In genomic region chr1:19528871-19529270, GRCm38 (mm10) we compare ENCODE assay signal across 21 mouse cellular contexts.
DNase-seq lines count a peak whose midpoint lies in the region; ATAC-seq lines count a peak whose summit lies in the region.
"Had no signal": no experiment of that assay in that cellular context is flagged by ENCODE, and none has a peak within 500 bp of the region (broad histone marks: within the 10 kb centered on the region; RNA-seq: fewer than 3 reads in every experiment).

No protein-coding gene starts in this region.

- H3K36me3 ChIP-seq in intestine, embryonic 16.5 days (ENCODE audit: control insufficient read depth, insufficient read depth, low read length), result no peaks in the 10 kb centered on the region
- no peaks in the 10 kb centered on the region for H3K36me3 ChIP-seq in intestine, embryonic 15.5 days
- H3K36me3 ChIP-seq: embryonic facial prominence, embryonic 12.5 days; embryonic facial prominence, embryonic 15.5 days; forebrain, embryonic 15.5 days had no signal

- H3K27ac ChIP-seq in intestine, embryonic 16.5 days (ENCODE audit: low read length), result no peak overlapping the region
- no peak overlapping the region for H3K27ac ChIP-seq in intestine, embryonic 15.5 days
- H3K27ac ChIP-seq: embryonic facial prominence, embryonic 12.5 days; embryonic facial prominence, embryonic 15.5 days; forebrain, embryonic 13.5 days; forebrain, embryonic 15.5 days had no signal

- no peak overlapping the region for H3K9ac ChIP-seq in intestine, embryonic 16.5 days (ENCODE audit: low read depth, low read length)
- no peak overlapping the region for H3K9ac ChIP-seq in intestine, embryonic 15.5 days
- H3K9ac ChIP-seq: embryonic facial prominence, embryonic 12.5 days; embryonic facial prominence, embryonic 15.5 days; forebrain, embryonic 13.5 days; forebrain, embryonic 15.5 days; forebrain, postnatal 0 days had no signal

- H3K9me3 ChIP-seq in intestine, embryonic 16.5 days (ENCODE audit: control insufficient read depth, low read length), result no peaks in the 10 kb centered on the region
- H3K9me3 ChIP-seq in intestine, embryonic 15.5 days, result no peaks in the 10 kb centered on the region
- H3K9me3 ChIP-seq: embryonic facial prominence, embryonic 12.5 days; embryonic facial prominence, embryonic 15.5 days; forebrain, embryonic 13.5 days; forebrain, embryonic 15.5 days had no signal

- intact Hi-C loops in left cerebral cortex, postnatal 36 days (cut with DNase I), result no loop called here

- H3K4me3 ChIP-seq in intestine, embryonic 16.5 days (ENCODE audit: low read length), result no peak overlapping the region
- no peak overlapping the region for H3K4me3 ChIP-seq in intestine, embryonic 15.5 days (replicated peaks)
- H3K4me3 ChIP-seq: embryonic facial prominence, embryonic 12.5 days; embryonic facial prominence, embryonic 15.5 days; erythroblast, embryonic 14.5 days; forebrain, embryonic 13.5 days; forebrain, embryonic 15.5 days had no signal

- no peak overlapping the region for H3K4me2 ChIP-seq in intestine, embryonic 16.5 days (ENCODE audit: low read depth, low read length)
- H3K4me2 ChIP-seq in intestine, embryonic 15.5 days (replicated peaks), result no peak overlapping the region
- H3K4me2 ChIP-seq: embryonic facial prominence, embryonic 12.5 days; embryonic facial prominence, embryonic 15.5 days; forebrain, embryonic 13.5 days; forebrain, embryonic 15.5 days had no signal

- peak; percentile 48 for ATAC-seq in intestine, embryonic 16.5 days
- no peak for ATAC-seq in intestine, embryonic 15.5 days
- ATAC-seq: forebrain, embryonic 13.5 days; forebrain, embryonic 15.5 days; forebrain, postnatal 0 days had no signal

- H3K27me3 ChIP-seq in intestine, embryonic 16.5 days (replicated peaks; ENCODE audit: control insufficient read depth, insufficient read depth, low read length), result no peaks in the 10 kb centered on the region
- no peaks in the 10 kb centered on the region for H3K27me3 ChIP-seq in intestine, embryonic 15.5 days (replicated peaks)
- H3K27me3 ChIP-seq: embryonic facial prominence, embryonic 12.5 days; embryonic facial prominence, embryonic 15.5 days; forebrain, embryonic 13.5 days; forebrain, embryonic 15.5 days had no signal

- H3K4me1 ChIP-seq in intestine, embryonic 16.5 days (ENCODE audit: control insufficient read depth, insufficient read depth, low read length), result no peaks in the 10 kb centered on the region
- H3K4me1 ChIP-seq in intestine, embryonic 15.5 days (replicated peaks), result no peaks in the 10 kb centered on the region
- H3K4me1 ChIP-seq: embryonic facial prominence, embryonic 12.5 days; embryonic facial prominence, embryonic 15.5 days; forebrain, embryonic 13.5 days; forebrain, embryonic 15.5 days had no signal

- DNase-seq in fat pad, adult 2 months (ENCODE audit: extremely low read depth, low read depth, low spot score), result peak; percentile 68
- peak; percentile 64 for DNase-seq in gonadal fat pad, adult 2 months (ENCODE audit: low read depth)
- no peak for DNase-seq in left cerebral cortex, postnatal 36 days (ENCODE audit: low spot score in 2 of 2)
- DNase-seq: adrenal gland, adult 2 months; adrenal gland, postnatal 10 days; adrenal gland, postnatal 25 days; cerebellum, adult 11 months; cerebellum, adult 18-20 months; cerebellum, adult 8-10 months; cerebellum, adult 9-11 months; cerebellum, postnatal 14 days; cerebellum, postnatal 36 days; embryo, embryonic 11 days; forebrain, postnatal 0 days had no signal

- 45% methylated on average over 1 of the region's 1 CpGs for WGBS in intestine, embryonic 16.5 days
- 46% methylated on average over 1 of the region's 1 CpGs for WGBS in intestine, embryonic 15.5 days

Comparison
In these comparisons a context has a peak if more than half of its experiments do, and no peak if none do; other contexts are left out.
1. DNase-seq: peak in fat pad, adult 2 months (single experiment) and gonadal fat pad, adult 2 months (single experiment); none in left cerebral cortex, postnatal 36 days (0 of 2).